Mouse (Mus musculus) limb, embryonic 11.5 days (tissue): ENCODE results near the gene Fam69b. TPM values are rescaled to one million over a fixed set of nuclear protein-coding genes. Genes with fewer than 3 reads are reported as not detected.
A peak's percentile ranks its signal among the peaks of the same experiment; 100 is the strongest.

Source experiments
- ATAC-seq: fragments of 200-750 bp; cut with Nextera tagmentation; 2 replicates; pipeline ENCODE4 v1.8.0; 2017; ENCODE audit warnings: low read depth; ENCODE audit not compliant: insufficient number of reproducible peaks, low FRiP score, low TSS enrichment
- DNase-seq: peaks from one replicate; pipeline ENCODE4 v3.0.0-alpha.2; 2015; ENCODE audit warnings: low spot score
- H3K27ac ChIP-seq: fragments of 300-500 bp; sonication (generic); replicated peaks from 2 replicates; pipeline ENCODE4 v1.5.1; 2014; ENCODE audit warnings: low read depth, mild to moderate bottlenecking, low read length
- H3K27me3 ChIP-seq: fragments of 300-500 bp; sonication (generic); 2 replicates; pipeline ENCODE4 v1.6.1; 2014; ENCODE audit warnings: mild to moderate bottlenecking, low read length, mixed read lengths; ENCODE audit not compliant: control insufficient read depth, insufficient read depth
- H3K36me3 ChIP-seq: fragments of 300-500 bp; sonication (generic); 2 replicates; pipeline ENCODE4 v1.6.1; 2014; ENCODE audit warnings: mild to moderate bottlenecking, low read length, moderate library complexity, mixed read lengths; ENCODE audit not compliant: control insufficient read depth, insufficient read depth
- H3K4me1 ChIP-seq: fragments of 300-500 bp; sonication (generic); 2 replicates; pipeline ENCODE4 v1.6.1; 2014; ENCODE audit warnings: low read length, mixed read lengths; ENCODE audit not compliant: control insufficient read depth, insufficient read depth
- H3K4me2 ChIP-seq: fragments of 300-500 bp; sonication (generic); 2 replicates; pipeline ENCODE4 v1.6.1; 2014; ENCODE audit warnings: low read depth, mild to moderate bottlenecking, moderate library complexity; ENCODE audit not compliant: severe bottlenecking
- H3K4me3 ChIP-seq: fragments of 300-500 bp; sonication (generic); 2 replicates; pipeline ENCODE4 v1.5.1; 2014; ENCODE audit warnings: low read depth, low read length
- H3K9ac ChIP-seq: fragments of 300-500 bp; sonication (generic); 2 replicates; pipeline ENCODE4 v1.6.1; 2014; ENCODE audit warnings: mild to moderate bottlenecking, low read length
- H3K9me3 ChIP-seq: fragments of 300-500 bp; sonication (generic); 2 replicates; pipeline ENCODE4 v1.6.1; 2016; ENCODE audit warnings: low read length; ENCODE audit not compliant: control insufficient read depth
- WGBS: fragments of 180-500 bp; shearing (Covaris S2); extraction: QIAGEN DNeasy Blood & Tissue Kit; methylation state at CpG from one replicate; pipeline ENCODE4 v1.1.7; 2014; 5-methylcytosine and 5-hydroxymethylcytosine counted together
- polyA plus RNA-seq: library from polyadenylated mRNA; unstranded; fragments of >200 nt; fragmentation: Nextera tagmentation; extraction: Ambion mirVana; gene quantifications from 2 replicates; pipeline ENCODE4 v1.2.1, GENCODE M21; 2014

Gene Fam69b
- polyA plus RNA-seq, 1 experiment from 2014 or later, result 45.1 TPM

GRCm38 (mm10) chr2:26622984-26623383 lies 5.3 kb upstream of the Fam69b start:
- Histone ChIP-seq H3K36me3 (no peaks in the 10 kb centered on the region), H3K27ac (no peak overlapping the region), H3K27me3 (no peaks in the 10 kb centered on the region), H3K4me1 (no peaks in the 10 kb centered on the region), H3K9me3 (no peaks in the 10 kb centered on the region; the same call in 1 of the 2 replicates), H3K4me3 (no peak overlapping the region), H3K4me2 (no peak overlapping the region), H3K9ac (no peak overlapping the region)
- ATAC-seq (no peak), DNase-seq (no peak)
- 63% methylated on average over 5 of the region's 5 CpGs for WGBS

DNA sequence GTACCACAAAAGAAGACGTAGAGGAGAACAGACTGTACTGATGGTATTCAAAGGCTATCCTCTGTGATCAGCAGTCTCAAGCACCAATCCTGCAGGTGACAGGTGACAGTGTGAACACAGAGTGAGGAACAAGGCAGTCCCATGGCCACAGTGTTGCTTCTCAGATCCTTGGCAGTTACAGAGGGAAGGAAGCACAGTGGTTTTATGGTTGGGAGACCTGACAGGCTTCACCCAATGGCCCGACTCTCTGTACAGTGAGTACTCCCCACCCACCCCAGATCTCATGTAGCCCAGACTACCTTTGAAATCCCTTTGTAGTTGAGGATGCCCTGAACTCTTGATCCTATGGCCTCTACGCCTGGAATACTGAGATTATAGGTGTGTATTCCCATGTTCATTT lies 2.8 kb upstream of the Fam69b start:
- Histone ChIP-seq H3K4me1 (peaks cover 13% of the 10 kb centered on the region), H3K4me2 (no peak overlapping the region), H3K27me3 (no peaks in the 10 kb centered on the region), H3K36me3 (no peaks in the 10 kb centered on the region), H3K9ac (no peak overlapping the region), H3K4me3 (no peak overlapping the region), H3K27ac (no peak overlapping the region), H3K9me3 (no peaks in the 10 kb centered on the region; the same call in 1 of the 2 replicates)
- DNase-seq (no peak), ATAC-seq (no peak)
- 80% methylated on average over 3 of the region's 3 CpGs for whole genome bisulfite sequencing

DNA sequence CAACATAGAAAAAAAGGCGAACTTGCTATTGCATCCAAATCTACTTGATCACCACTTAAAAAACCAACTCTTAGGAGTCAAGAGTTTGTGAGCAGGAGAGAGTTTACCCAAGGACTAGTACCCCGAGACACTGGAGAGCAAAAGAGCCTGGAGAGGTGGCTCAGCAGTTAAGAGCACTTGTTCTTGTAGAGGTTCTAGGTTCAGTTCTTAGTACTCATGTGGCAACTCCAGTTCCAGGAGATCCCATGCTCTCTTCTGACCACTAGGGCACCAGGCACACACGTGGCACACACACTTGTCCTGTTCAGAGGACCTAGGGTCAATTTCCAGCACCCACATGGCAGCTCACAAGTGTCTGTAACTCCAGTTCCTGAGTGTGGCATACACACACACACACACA lies 2.2 kb upstream of the Fam69b start:
- Histone ChIP-seq H3K4me1 (peaks cover 13% of the 10 kb centered on the region), H3K4me3 (no peak overlapping the region), H3K27ac (no peak overlapping the region), H3K9me3 (no peaks in the 10 kb centered on the region; the same call in 1 of the 2 replicates), H3K36me3 (no peaks in the 10 kb centered on the region), H3K27me3 (no peaks in the 10 kb centered on the region), H3K4me2 (no peak overlapping the region), H3K9ac (no peak overlapping the region)
- ATAC-seq (no peak), DNase-seq (no peak)
- 79% methylated on average over 3 of the region's 3 CpGs for WGBS

GRCm38 (mm10) chr2:26628792-26629437 lies 658 bp downstream of the Fam69b start:
- WGBS, result 18% methylated on average over 5 of the region's 5 CpGs

GRCm38 (mm10) chr2:26632541-26633395 lies 4.5 kb downstream of the Fam69b start:
- DNase-seq (no peak), ATAC-seq (no peak)
- H3K27ac ChIP-seq, result no peak overlapping the region
- H3K4me1 ChIP-seq, result peaks cover 15% of the 10 kb centered on the region
- no peaks in the 10 kb centered on the region for H3K27me3 ChIP-seq
- no peak overlapping the region for H3K4me2 ChIP-seq
- H3K4me3 ChIP-seq, result no peak overlapping the region
- H3K9ac ChIP-seq, result no peak overlapping the region
- WGBS, result 85% methylated on average over 16 of the region's 16 CpGs
- peaks cover 11% of the 10 kb centered on the region for H3K36me3 ChIP-seq
- H3K9me3 ChIP-seq, result no peaks in the 10 kb centered on the region

More at GRCm38 (mm10) chr2:26628792-26629437, 658 bp downstream of the Fam69b start:
- 0 out of 2 replicates have a peak overlapping the region, but pooled peaks have one; percentile 2 for H3K27ac ChIP-seq
- H3K27me3 ChIP-seq, result no peaks in the 10 kb centered on the region
- H3K36me3 ChIP-seq, result no peaks in the 10 kb centered on the region
- H3K4me1 ChIP-seq, result peaks cover 13% of the 10 kb centered on the region
- H3K4me2 ChIP-seq, result peak overlapping the region; percentile 93
- peak overlapping the region; percentile 65 for H3K4me3 ChIP-seq
- peak overlapping the region; percentile 94 for H3K9ac ChIP-seq
- peak; percentile 54 for ATAC-seq
- DNase-seq, result peak; percentile 64
- no peaks in the 10 kb centered on the region; the same call in 1 of the 2 replicates for H3K9me3 ChIP-seq

DNA sequence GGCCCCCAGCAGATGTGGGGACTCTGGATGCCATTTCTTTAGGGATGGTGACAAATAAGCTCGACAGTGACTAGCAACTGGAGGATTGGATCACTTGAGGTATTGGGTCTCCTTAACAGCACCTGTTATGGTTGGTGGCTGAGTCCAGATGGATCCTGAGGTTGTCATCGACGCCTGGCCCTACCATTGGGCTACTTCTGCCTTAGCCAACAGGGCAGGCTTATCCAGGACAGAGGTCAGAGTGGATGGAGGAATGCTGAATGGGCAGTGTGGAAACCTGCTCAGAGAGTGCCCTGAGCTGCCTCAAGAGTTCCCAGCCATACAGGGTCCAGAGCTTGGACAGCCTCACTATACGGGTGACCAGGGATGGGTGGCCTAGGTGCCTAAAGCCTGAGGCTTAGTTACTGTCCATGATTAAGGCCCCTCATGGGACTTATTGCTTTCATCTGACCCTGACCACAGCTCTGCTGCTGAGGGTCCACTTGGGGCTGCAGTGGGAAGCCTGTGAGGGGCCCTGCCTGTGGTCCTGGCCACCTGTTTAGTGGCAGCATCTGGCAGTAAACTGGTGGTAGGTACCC lies 5.8 kb downstream of the Fam69b start:
- Histone ChIP-seq H3K36me3 (peaks cover 23% of the 10 kb centered on the region), H3K4me3 (no peak overlapping the region), H3K4me1 (peaks cover 22% of the 10 kb centered on the region), H3K9ac (no peak overlapping the region), H3K4me2 (no peak overlapping the region), H3K27me3 (no peaks in the 10 kb centered on the region), H3K9me3 (no peaks in the 10 kb centered on the region), H3K27ac (no peak overlapping the region)
- no peak for ATAC-seq
- WGBS, result 74% methylated on average over 4 of the region's 4 CpGs
- no peak for DNase-seq

GRCm38 (mm10) chr2:26634629-26635488 lies 6.6 kb downstream of the Fam69b start:
- H3K27ac ChIP-seq, result no peak overlapping the region; the same call in 1 of the 2 replicates
- no peak overlapping the region for H3K9ac ChIP-seq
- H3K36me3 ChIP-seq, result peaks cover 23% of the 10 kb centered on the region
- peaks cover 14% of the 10 kb centered on the region for H3K4me1 ChIP-seq
- no peak for DNase-seq
- H3K9me3 ChIP-seq, result no peaks in the 10 kb centered on the region
- 61% methylated on average over 12 of the region's 12 CpGs for WGBS
- H3K4me2 ChIP-seq, result no peak overlapping the region
- no peak overlapping the region for H3K4me3 ChIP-seq
- no peak for ATAC-seq
- no peaks in the 10 kb centered on the region for H3K27me3 ChIP-seq
